8 mouse cellular contexts compared by ENCODE assay signal in the genomic region with DNA sequence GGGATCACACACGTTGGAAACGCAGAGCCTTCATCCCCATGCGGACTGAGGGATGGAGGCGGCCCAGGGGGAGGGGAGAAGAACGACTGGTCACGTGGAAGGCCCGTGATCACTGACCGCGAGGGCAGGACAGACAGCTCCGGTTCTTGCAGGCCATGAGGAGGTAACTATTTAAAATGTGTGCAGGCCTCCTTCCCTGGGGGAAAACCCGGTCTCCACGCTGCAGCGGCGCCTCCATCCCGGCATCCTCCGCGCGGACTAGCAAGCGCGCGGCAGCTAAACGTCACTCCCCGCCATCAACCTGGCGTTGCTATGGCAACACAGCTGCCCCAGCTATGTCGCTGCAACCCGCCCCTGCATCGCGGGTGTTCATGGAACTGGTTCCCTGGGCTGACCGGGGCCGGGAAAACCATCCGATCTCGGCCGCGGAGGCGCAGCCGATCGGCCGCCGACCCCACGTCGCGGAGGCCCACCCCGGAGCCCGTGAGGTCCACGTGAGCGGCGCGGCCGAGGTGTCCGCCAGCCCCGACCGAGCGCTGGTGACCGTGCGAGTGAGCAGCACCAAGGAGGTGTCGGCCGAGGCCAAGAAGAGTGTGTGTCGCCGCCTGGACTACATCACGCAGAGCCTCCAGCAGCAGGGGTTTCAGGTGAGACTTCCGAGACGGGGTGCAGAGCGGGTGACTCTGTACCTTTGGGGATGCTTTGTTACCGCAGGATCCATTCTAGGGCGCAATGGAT. TPM values are rescaled to one million over a fixed set of nuclear protein-coding genes. Genes with fewer than 3 reads are reported as not detected.
DNase-seq lines count a peak whose midpoint lies in the region; ATAC-seq lines count a peak whose summit lies in the region.

No protein-coding gene starts in this region.

- H3K9me3 ChIP-seq in hindbrain, embryonic 15.5 days: no peaks in the 10 kb centered on the region

- peak; percentile 79 for DNase-seq in WW6 (ENCODE audit: low read depth, low spot score)
- DNase-seq in cerebellum, postnatal 36 days: peak; percentile 87 to 88
- peak; percentile 90 to 91 for DNase-seq in frontal cortex, postnatal 36 days (ENCODE audit: low spot score in 2 of 2)
- peak; percentile 84 for DNase-seq in left cerebral cortex, adult 11 months (ENCODE audit: low spot score)
- peak; percentile 84 for DNase-seq in lung, postnatal 36 days
- peak; percentile 92 for DNase-seq in retina, embryonic 14.5 days (ENCODE audit: low spot score)
- DNase-seq in thymus, postnatal 36 days: peak; percentile 84 to 91

- H3K27me3 ChIP-seq in hindbrain, embryonic 15.5 days: no peaks in the 10 kb centered on the region

- peak; percentile 97 for ATAC-seq in hindbrain, embryonic 15.5 days (ENCODE audit: low FRiP score, low read depth)

- H3K4me3 ChIP-seq in hindbrain, embryonic 15.5 days: peak overlapping the region; percentile 71

- WGBS in hindbrain, embryonic 15.5 days: under 1% methylated on average over 65 of the region's 65 CpGs

- peak overlapping the region; percentile 92 for H3K27ac ChIP-seq in hindbrain, embryonic 15.5 days (replicated peaks)

- peak overlapping the region; percentile 83 for H3K9ac ChIP-seq in hindbrain, embryonic 15.5 days

- H3K4me1 ChIP-seq in hindbrain, embryonic 15.5 days (replicated peaks): peaks cover 19% of the 10 kb centered on the region

- H3K36me3 ChIP-seq in hindbrain, embryonic 15.5 days: peaks cover 4% of the 10 kb centered on the region; the same call in 1 of the 2 replicates

- H3K4me2 ChIP-seq in hindbrain, embryonic 15.5 days: peak overlapping the region; percentile 57

RNA-seq across cellular contexts. Expression of gene Irak1bp1, which starts 0.5 kb away (rescaled TPM):
- 33.6 and 35.8 TPM in 2 replicates for polyA plus RNA-seq in hindbrain, embryonic 15.5 days (2015; fragmentation: Nextera tagmentation; extraction: Ambion mirVana)

Comparison
In these comparisons a context has a peak if more than half of its experiments do, and no peak if none do; other contexts are left out.
1. Peak in every context shown above with its lines: DNase-seq, ATAC-seq, H3K4me3 ChIP-seq and H3K27ac ChIP-seq.